Mouse (Mus musculus) layer of hippocampus, adult 9-11 months (tissue): ENCODE measurements around the gene Gm17617.
"Not testable (repeated sequence)": the region's sequence is repeated elsewhere in the genome, so short reads cannot be mapped to it uniquely, and the experiment has no call there.

ENCODE experiments used
- DNase-seq: peaks from one replicate; pipeline ENCODE4 v3.0.0; 2022

Gene Gm17617

GRCm38 (mm10) chr13:55124903-55125302 lies 8.4 kb downstream of the Gm17617 start:
- no peak for DNase-seq

DNA sequence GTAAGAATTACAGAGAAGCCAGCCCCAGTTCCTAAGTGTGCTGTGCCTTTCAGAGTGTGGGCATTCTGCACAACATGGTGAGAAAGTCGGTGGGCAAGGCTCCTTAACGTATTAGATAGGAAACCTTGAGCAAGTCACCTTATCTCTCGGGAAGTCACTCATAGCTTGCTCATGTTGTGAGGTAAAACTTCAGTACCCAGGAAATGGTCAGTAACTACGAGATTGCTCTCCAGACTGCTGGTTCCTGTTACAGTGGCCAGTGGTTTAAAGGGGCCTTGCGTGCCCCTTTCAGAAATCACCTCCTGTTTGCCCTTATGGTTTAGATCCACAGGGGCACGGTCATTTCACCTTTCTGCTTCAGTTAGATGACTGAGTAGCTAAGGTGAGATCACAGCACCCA lies 19.0 kb downstream of the Gm17617 start:
- DNase-seq: no peak

DNA sequence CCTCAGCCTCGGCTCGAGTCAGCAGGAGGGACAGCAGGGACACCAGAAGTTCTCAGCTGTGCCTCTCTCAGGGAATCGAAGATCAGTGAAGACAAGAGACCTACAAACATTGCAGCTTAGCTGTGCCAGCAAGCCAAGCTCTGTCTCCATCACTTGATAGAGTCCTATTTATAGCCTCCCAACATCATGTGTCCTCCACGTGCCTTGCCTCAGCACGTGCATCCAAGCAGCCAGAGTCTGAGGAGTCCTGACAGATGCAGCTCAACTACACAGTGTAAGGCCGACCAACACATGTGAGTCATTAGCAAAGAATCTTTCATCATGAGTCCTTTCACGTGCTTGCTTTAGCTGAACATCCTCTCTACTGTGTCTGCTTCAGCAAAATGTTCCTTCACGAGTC lies 25.7 kb downstream of the Gm17617 start:
- peak; percentile 56 for DNase-seq

- DNase-seq: no peak
These were observed 26.2 kb downstream of the Gm17617 start for GRCm38 (mm10) chr13:55107116-55107515.

GRCm38 (mm10) chr13:55105953-55106691 lies 27.2 kb downstream of the Gm17617 start:
- no peak for DNase-seq

GRCm38 (mm10) chr13:55105045-55105952 lies 28.0 kb downstream of the Gm17617 start, which contains the start of gene Zfp346:
Gene Zfp346 (plus strand): TSS chr13:55105311.
- peak; percentile 97 for DNase-seq

DNA sequence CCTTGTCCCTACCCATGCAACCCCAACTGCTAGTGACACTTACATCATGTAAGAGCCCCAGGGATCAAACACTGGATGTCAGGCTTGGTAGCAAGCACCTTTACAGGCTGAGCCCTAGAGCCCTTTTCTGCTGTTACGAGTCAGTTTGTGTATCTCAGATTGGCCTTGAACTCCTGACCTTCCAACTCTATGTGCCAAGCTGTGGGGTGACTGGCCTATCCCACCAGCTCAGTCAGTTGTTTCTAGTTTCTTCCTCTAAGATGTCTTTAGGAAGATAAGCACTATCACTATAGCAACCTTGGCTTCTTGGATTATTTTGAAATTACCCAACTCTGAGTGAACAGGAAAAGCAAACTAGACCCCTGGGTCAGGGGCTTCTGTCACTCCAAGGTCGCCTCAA lies 30.0 kb downstream of the Gm17617 start:
- DNase-seq: no peak

DNA sequence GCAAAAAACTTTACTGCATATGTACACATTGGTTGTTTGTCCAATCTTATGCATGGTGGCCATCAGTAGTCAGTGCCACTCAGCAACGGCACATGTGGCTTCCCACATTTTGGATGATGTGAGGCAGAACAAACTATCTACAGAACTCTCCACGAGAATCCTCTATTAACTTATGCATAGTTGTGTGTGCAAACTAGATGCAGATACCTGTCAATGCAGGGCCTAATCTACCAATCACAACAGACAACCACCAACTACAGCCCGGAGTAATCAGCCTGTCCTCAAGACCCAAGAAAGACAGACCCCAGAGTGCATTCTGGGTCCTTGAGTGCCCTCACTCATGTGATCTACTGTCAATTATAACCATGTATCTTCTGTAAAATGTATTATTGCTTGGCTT lies 31.0 kb downstream of the Gm17617 start:
- DNase-seq: no peak

DNA sequence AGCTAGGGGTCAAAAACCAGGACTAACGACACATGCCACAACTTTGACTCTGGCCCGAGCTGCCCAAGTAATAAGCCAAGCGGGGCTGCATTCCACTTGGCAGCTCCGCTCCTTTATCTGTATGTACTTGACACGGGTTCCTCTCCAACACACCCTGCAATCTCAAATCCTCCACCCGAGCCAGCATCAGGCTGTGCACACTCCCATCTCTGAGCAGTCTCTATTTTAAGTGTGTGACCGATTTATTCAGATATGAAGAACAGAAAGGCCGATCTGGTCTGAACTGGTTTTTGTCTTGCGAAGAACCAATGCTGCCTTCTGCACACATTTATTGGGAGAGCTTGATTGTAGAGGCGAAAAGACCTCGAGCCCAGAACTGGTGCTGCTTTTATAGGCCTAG lies 31.7 kb downstream of the Gm17617 start:
- no peak for DNase-seq

GRCm38 (mm10) chr13:55099726-55100478 lies 33.4 kb downstream of the Gm17617 start, which contains the start of gene Uimc1:
Gene Uimc1 (minus strand): TSS chr13:55100300.
- DNase-seq: peak; percentile 86

DNA sequence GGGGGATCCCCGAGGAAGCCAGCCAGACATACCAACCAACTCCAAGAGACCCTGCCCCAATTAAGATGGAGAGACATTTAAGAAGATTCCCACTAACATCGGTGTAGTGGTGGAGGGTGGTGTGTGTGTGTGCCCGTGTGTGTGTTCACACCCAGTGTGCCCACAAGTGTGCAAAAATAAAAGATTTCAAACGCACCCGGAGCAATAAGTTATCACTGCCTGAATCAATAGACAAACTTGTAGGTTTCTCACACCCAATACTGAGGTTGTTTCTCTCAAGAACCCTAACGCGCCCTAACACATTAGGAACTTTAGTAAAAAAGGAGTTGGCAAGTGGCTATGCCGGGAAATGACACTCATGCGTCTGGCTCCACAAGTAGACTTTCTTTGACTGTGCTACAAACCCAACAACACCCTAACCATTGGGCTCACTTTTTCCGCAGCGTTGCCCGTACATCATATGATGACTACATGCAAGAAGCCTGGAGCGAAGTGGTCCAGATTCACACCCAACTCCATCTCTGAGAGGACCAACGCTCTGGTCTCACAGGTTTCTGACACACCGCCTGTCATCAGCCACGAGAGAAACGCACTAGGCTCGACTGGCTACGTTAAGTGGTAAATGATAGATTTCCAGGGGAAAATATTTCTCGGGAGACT lies 34.2 kb downstream of the Gm17617 start:
- DNase-seq: no peak

DNA sequence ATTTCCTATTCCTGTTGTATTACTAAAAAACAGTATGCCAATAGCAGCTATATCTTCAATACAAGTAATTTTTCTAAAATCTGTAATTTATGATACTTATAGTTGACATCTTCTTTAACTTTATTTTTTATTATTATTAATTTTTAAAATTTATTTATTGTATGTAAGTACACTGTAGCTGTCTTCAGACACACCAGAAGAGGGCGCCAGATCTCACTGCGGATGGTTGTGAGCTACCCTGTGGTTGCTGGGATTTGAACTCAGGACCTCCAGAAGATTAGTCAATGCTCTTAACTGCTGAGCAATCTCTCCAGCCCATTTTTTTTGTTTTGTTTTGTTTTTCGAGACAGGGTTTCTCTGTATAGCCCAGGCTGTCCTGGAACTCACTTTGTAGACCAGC lies 35.5 kb downstream of the Gm17617 start:
- DNase-seq: not testable (repeated sequence)

DNA sequence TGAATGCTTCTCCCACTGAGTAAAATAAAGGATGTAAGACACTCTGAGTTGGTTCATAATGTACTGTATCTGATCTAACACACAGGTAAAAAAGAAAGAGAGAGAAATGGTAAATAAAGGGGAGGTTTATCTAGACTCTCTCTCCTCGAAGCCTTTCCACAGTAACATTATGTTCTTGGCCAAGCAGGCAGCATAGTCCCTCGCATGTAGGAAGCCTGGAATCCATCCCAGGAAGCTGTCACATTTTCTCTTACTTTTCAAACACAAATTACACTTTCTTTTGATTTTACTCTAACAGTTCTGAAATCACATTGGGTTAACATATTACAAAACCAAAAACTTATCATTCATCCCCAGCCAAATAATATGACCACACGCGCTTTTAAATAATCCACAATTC lies 40.8 kb downstream of the Gm17617 start:
- peak; percentile 55 for DNase-seq
